Mouse (Mus musculus) ES-E14 (cell line): ENCODE results near the gene Cdc14a.

Source experiments
- CHD2 ChIP-seq: IDR thresholded peaks from 2 replicates; pipeline ENCODE4 v1.6.1; 2014; ENCODE audit warnings: mild to moderate bottlenecking, low read depth, low read length, inconsistent platforms
- HCFC1 ChIP-seq: IDR thresholded peaks from 2 replicates; pipeline ENCODE4 v1.6.1; 2012; ENCODE audit warnings: low read length, inconsistent platforms, borderline replicate concordance; ENCODE audit not compliant: insufficient read depth
- MAFK ChIP-seq: IDR thresholded peaks from 2 replicates; pipeline ENCODE4 v1.6.1; 2014; ENCODE audit warnings: mild to moderate bottlenecking, low read depth, low read length, inconsistent platforms; ENCODE audit not compliant: insufficient read depth
- ZC3H11A ChIP-seq: IDR thresholded peaks from 2 replicates; pipeline ENCODE4 v1.6.1; 2012; ENCODE audit warnings: low read depth, mild to moderate bottlenecking, inconsistent platforms, low read length, borderline replicate concordance
- ZNF384 ChIP-seq: IDR thresholded peaks from 2 replicates; pipeline ENCODE4 v1.6.1; 2012; ENCODE audit warnings: low read depth, low read length, inconsistent platforms

DNA sequence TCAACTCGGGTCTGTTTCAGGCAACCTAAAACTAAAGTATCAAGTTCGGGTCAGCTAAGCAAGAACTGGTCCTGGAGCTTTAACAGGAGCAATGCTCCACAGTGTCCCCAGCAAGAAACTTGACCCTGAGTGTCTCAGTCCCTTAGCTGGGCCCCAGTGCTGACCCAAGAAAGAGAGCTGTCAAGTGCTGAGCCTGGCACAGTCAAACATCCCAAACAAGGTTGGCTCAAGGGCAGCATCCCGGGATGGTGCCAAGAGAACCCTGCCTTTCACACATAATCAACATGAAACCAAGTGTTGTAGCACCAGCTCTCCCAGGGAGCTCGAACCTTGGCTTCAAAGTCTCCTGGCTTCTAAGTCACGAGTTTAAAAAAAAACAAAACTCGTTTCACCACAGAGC, 71.3 kb downstream of the Cdc14a start:
- TF ChIP-seq CHD2 (no peak), ZNF384 (no peak), ZC3H11A (no peak), MAFK (no peak), HCFC1 (no peak)
